Mouse (Mus musculus) limb, embryonic 11.5 days (tissue): ENCODE data around the gene Ifna16. TPM values are rescaled to one million over a fixed set of nuclear protein-coding genes. Genes with fewer than 3 reads are reported as not detected.

Experiments
- polyA plus RNA-seq: library from polyadenylated mRNA; unstranded; fragments of >200 nt; fragmentation: Nextera tagmentation; extraction: Ambion mirVana; gene quantifications from 2 replicates; pipeline ENCODE4 v1.2.1, GENCODE M21; 2014

Gene Ifna16
- polyA plus RNA-seq, 1 experiment from 2014 or later = not detected

Other genes with a start within 250 kb of the Ifna16 start
- 3.4 and 3.5 TPM in 2 replicates for gene Hacd4, start 238.0 kb downstream of the Ifna16 start, polyA plus RNA-seq
- gene Ifnb1, start 154.2 kb downstream of the Ifna16 start, polyA plus RNA-seq = not detected in 2 replicates
- not detected in 2 replicates for gene Ifna15, start 118.7 kb downstream of the Ifna16 start, polyA plus RNA-seq
- gene Ifna14, start 105.1 kb downstream of the Ifna16 start, polyA plus RNA-seq = not detected in 2 replicates
- not detected in 2 replicates for gene Ifna9, start 84.5 kb downstream of the Ifna16 start, polyA plus RNA-seq
- gene Ifna12, start 73.5 kb downstream of the Ifna16 start, polyA plus RNA-seq = not detected in 2 replicates
- not detected in 2 replicates for gene C87499, start 42.5 kb downstream of the Ifna16 start, polyA plus RNA-seq
- not detected in 2 replicates for gene Ifna13, start 32.5 kb downstream of the Ifna16 start, polyA plus RNA-seq
- not detected in 2 replicates for gene Ifna2, start 7.0 kb upstream of the Ifna16 start, polyA plus RNA-seq
- gene Ifnab, start 14.4 kb upstream of the Ifna16 start, polyA plus RNA-seq = not detected in 2 replicates
- gene Gm26566, start 44.9 kb upstream of the Ifna16 start, polyA plus RNA-seq = 0.81 and 1.5 TPM in 2 replicates
- gene Klhl9, start 45.5 kb upstream of the Ifna16 start, polyA plus RNA-seq = 139 and 140 TPM in 2 replicates
- gene Gm13271, start 77.9 kb upstream of the Ifna16 start, polyA plus RNA-seq = not detected in 2 replicates
- 0.13 TPM in 1 of 2 replicates, not detected in the other for gene Gm13283, start 83.2 kb upstream of the Ifna16 start, polyA plus RNA-seq
- 0.38 TPM in 1 of 2 replicates, not detected in the other for gene Gm13290, start 96.9 kb upstream of the Ifna16 start, polyA plus RNA-seq
- not detected in 2 replicates for gene Gm13289, start 100.0 kb upstream of the Ifna16 start, polyA plus RNA-seq
- not detected in 2 replicates for gene Gm13272, start 102.9 kb upstream of the Ifna16 start, polyA plus RNA-seq
- not detected in 2 replicates for gene Ifnz, start 105.2 kb upstream of the Ifna16 start, polyA plus RNA-seq
- not detected in 2 replicates for gene Gm13276, start 108.8 kb upstream of the Ifna16 start, polyA plus RNA-seq
- gene Gm13277, start 111.7 kb upstream of the Ifna16 start, polyA plus RNA-seq = not detected in 2 replicates
- gene Gm13278, start 114.6 kb upstream of the Ifna16 start, polyA plus RNA-seq = not detected in 2 replicates
- gene Gm13275, start 117.6 kb upstream of the Ifna16 start, polyA plus RNA-seq = not detected in 2 replicates
- gene Gm13279, start 120.5 kb upstream of the Ifna16 start, polyA plus RNA-seq = not detected in 2 replicates
- gene Gm13285, start 122.7 kb upstream of the Ifna16 start, polyA plus RNA-seq = 1.1 and 1.4 TPM in 2 replicates
- not detected in 2 replicates for gene Gm13287, start 126.3 kb upstream of the Ifna16 start, polyA plus RNA-seq
- not detected in 2 replicates for gene Gm13288, start 128.6 kb upstream of the Ifna16 start, polyA plus RNA-seq
- gene Ifna7, start 139.3 kb upstream of the Ifna16 start, polyA plus RNA-seq = not detected in 2 replicates
- gene Ifna11, start 143.0 kb upstream of the Ifna16 start, polyA plus RNA-seq = not detected in 2 replicates
- not detected in 2 replicates for gene Ifna6, start 150.5 kb upstream of the Ifna16 start, polyA plus RNA-seq
- not detected in 2 replicates for gene Ifna5, start 158.6 kb upstream of the Ifna16 start, polyA plus RNA-seq
- gene Ifna4, start 164.9 kb upstream of the Ifna16 start, polyA plus RNA-seq = not detected in 2 replicates
- not detected in 2 replicates for gene Ifna1, start 173.2 kb upstream of the Ifna16 start, polyA plus RNA-seq
- gene Ifne, start 203.3 kb upstream of the Ifna16 start, polyA plus RNA-seq = not detected in 2 replicates